Mouse (Mus musculus) lung, adult 2 months (tissue): Measurements from ENCODE around the gene Eml6. TPM values are rescaled to one million over a fixed set of nuclear protein-coding genes. Genes with fewer than 3 reads are reported as not detected.

Experiments
- DNase-seq: peaks from one replicate; pipeline ENCODE4 v3.0.0; 2022
- H3K4me1 ChIP-seq: fragments of 200-500 bp; 2 replicates; pipeline ENCODE4 v1.6.1; 2011; ENCODE audit warnings: low read length; ENCODE audit not compliant: control insufficient read depth, insufficient read depth
- H3K4me3 ChIP-seq: fragments of 200-500 bp; replicated peaks from 2 replicates; pipeline ENCODE3; 2011; ENCODE audit warnings: low read depth, mild to moderate bottlenecking, control low read depth, low read length; ENCODE audit errors: extremely low read depth
- CTCF ChIP-seq: fragments of 200-500 bp; IDR thresholded peaks from 2 replicates; pipeline ENCODE4 v1.5.1; 2011; ENCODE audit warnings: mild to moderate bottlenecking, low read length, control low read depth; ENCODE audit not compliant: insufficient read depth
- POLR2A ChIP-seq: fragments of 200-500 bp; IDR thresholded peaks from 2 replicates; pipeline ENCODE4 v1.6.1; 2011; ENCODE audit warnings: low read depth, mild to moderate bottlenecking, control low read depth, low read length, borderline replicate concordance; ENCODE audit errors: extremely low read depth
- whole genome bisulfite sequencing: fragments of 180-500 bp; shearing (Covaris S2); methylation state at CpG from one replicate; pipeline ENCODE4 v1.1.7; 2018; 5-methylcytosine and 5-hydroxymethylcytosine counted together
- polyA plus RNA-seq: library from polyadenylated mRNA; depleted of rRNA; stranded (reverse); fragments of >200 nt; gene quantifications from 2 replicates; pipeline ENCODE4 v1.2.3, GENCODE M21; 2012

Eml6 gene
- polyA plus RNA-seq, 1 experiment: 4.3 TPM

DNA sequence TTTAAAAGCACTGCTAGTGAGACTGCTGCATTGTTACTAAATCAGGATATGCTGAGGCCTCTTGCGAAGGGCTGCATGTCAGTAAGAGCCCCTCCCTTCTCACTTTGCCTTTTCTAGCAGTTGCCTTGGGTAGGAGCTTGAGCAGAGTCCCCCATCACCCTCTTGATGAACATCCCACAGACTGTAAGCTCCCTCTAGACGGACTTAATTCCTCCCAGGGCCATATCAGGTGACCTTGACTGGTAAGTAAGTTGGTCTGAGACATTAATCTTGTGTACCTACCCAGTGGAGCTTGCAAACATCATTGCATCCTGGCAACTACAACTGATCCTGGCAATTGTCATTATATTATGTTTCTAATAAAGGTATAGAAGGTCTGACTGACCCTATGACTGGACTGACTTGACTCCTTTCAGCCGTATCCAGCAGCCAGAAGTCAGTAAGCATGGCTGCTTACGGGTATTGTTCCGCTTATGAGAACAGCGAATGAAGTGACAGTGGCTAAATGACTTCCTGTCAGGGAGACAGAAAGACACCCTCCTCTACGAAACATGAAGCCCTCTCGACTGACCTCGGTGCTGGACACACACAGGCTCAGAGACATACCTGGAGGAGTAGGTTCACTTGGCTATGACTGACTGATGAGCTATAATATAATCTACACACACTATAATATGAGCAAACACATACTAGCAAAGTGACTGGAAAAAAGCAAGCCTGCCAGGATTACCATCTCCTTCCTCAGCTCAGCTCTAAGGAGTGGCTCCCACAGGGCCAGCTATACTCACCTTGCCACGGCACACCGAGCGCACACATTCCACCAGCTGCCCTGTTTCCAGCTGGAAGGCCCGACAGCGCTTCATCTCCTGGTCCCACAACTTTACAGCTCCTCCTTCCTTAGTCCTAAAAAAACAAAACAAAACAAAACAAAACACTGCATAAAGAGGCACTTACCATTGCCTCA lies 273.9 kb downstream of the Eml6 start:
- Histone ChIP-seq H3K4me1 (no peaks in the 10 kb centered on the region), H3K4me3 (no peak overlapping the region)
- DNase-seq: no peak
- 74% methylated on average over 14 of the region's 14 CpGs for WGBS
- TF ChIP-seq POLR2A (no peak), CTCF (no peak)

- no peak for DNase-seq
- Histone ChIP-seq H3K4me1 (no peaks in the 10 kb centered on the region), H3K4me3 (no peak overlapping the region)
- 93% methylated on average over 2 of the region's 2 CpGs for WGBS
- TF ChIP-seq POLR2A: no peak
- TF ChIP-seq CTCF: no peak
These were observed 274.8 kb downstream of the Eml6 start for GRCm38 (mm10) chr11:29751013-29751412.

- TF ChIP-seq POLR2A (no peak), CTCF (no peak)
- WGBS: 97% methylated on average over 1 of the region's 1 CpGs
- no peaks in the 10 kb centered on the region for H3K4me1 ChIP-seq
- no peak overlapping the region for H3K4me3 ChIP-seq
- DNase-seq: no peak
These were observed 276.4 kb downstream of the Eml6 start for GRCm38 (mm10) chr11:29749468-29749829.

DNA sequence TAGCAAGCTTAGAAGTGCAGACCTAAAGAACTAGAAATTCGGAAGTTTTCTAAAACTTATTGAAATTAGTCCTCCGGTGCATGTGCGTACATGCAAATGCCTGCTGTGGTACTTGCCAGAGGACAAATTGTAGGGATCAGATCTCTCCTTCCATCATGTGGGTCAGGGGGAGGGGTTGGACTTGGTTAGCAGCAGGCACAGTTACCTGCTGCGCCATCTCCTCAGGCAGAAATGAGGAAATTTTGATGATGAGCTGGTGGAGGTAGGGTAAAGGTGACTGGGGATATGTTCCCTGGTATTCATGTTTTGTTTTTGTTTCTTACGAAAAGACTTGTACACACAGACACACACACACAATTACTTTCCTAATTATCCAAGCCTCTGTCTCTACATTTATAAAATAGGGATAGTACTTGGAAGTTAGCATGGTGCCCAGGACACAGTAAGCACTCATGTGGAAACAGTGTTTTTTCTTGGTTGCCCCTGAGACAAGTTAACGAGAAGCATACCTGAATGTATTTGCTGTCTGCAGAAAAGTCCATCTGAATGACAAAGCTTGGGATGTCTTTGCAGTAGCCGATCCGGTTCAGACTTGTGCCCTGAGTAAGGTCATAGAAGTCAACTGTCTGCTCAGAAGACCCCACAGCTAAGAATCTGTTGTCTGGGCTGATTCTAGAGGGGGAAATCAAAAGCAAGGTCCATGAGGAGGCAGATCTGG lies 276.9 kb downstream of the Eml6 start:
- no peak overlapping the region for H3K4me3 ChIP-seq
- WGBS: 91% methylated on average over 8 of the region's 8 CpGs
- TF ChIP-seq CTCF: no peak
- no peak for TF ChIP-seq POLR2A
- DNase-seq: no peak
- no peaks in the 10 kb centered on the region for H3K4me1 ChIP-seq

DNA sequence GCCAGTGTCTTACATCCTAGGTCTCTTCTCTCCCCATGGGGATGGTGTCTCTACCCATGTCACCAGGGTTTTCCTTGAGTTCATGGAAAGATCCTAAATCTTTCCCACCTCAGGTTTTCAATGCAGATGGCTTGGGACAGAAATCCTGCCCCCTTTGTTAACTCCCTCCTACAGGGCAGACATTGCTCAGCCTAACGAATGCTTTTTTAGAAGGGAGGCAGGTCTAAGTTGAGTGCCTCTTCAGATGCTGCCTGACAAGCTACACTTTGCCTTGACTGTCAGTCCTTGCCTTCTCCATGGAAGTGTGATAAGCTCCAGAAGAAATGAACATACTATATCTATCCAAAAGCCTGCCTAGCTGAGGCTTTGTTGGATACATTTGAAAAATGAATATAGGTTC lies 278.0 kb downstream of the Eml6 start:
- 68% methylated on average over 1 of the region's 1 CpGs for WGBS
- no peaks in the 10 kb centered on the region for H3K4me1 ChIP-seq
- DNase-seq: no peak
- H3K4me3 ChIP-seq: no peak overlapping the region
- no peak for TF ChIP-seq POLR2A
- no peak for TF ChIP-seq CTCF

GRCm38 (mm10) chr11:29747365-29747764 lies 278.5 kb downstream of the Eml6 start:
- Histone ChIP-seq H3K4me1 (no peaks in the 10 kb centered on the region), H3K4me3 (no peak overlapping the region)
- WGBS: 97% methylated on average over 3 of the region's 3 CpGs
- no peak for DNase-seq
- TF ChIP-seq POLR2A (no peak), CTCF (no peak)

GRCm38 (mm10) chr11:29746203-29746602 lies 279.6 kb downstream of the Eml6 start:
- Histone ChIP-seq H3K4me1 (no peaks in the 10 kb centered on the region), H3K4me3 (no peak overlapping the region)
- DNase-seq: no peak
- 87% methylated on average over 9 of the region's 9 CpGs for whole genome bisulfite sequencing
- TF ChIP-seq POLR2A (no peak), CTCF (no peak)

GRCm38 (mm10) chr11:29745513-29745912 lies 280.3 kb downstream of the Eml6 start:
- TF ChIP-seq POLR2A (no peak), CTCF (no peak)
- no peak for DNase-seq
- 63% methylated on average over 2 of the region's 2 CpGs for WGBS
- Histone ChIP-seq H3K4me3 (no peak overlapping the region), H3K4me1 (no peaks in the 10 kb centered on the region)

GRCm38 (mm10) chr11:29744760-29745430 lies 280.9 kb downstream of the Eml6 start:
- 81% methylated on average over 5 of the region's 5 CpGs for WGBS
- TF ChIP-seq CTCF (no peak), POLR2A (no peak)
- Histone ChIP-seq H3K4me1 (no peaks in the 10 kb centered on the region), H3K4me3 (no peak overlapping the region)
- no peak for DNase-seq

- Histone ChIP-seq H3K4me1 (no peaks in the 10 kb centered on the region), H3K4me3 (no peak overlapping the region)
- DNase-seq: no peak
- TF ChIP-seq POLR2A (no peak), CTCF (no peak)
- 81% methylated on average over 2 of the region's 2 CpGs for WGBS
These were observed 286.1 kb downstream of the Eml6 start for GRCm38 (mm10) chr11:29739752-29740151.
